Mouse (Mus musculus): ENCODE results near the gene Aicda. TPM values are rescaled to one million over a fixed set of nuclear protein-coding genes. Genes with fewer than 3 reads are reported as not detected.
"Not testable (repeated sequence)": the region's sequence is repeated elsewhere in the genome, so short reads cannot be mapped to it uniquely, and the experiment has no call there.

Gene Aicda
- polyA plus RNA-seq, 2 experiments, result not detected

GRCm38 (mm10) chr6:122514312-122514711, 39.3 kb upstream of the Aicda start:
- Histone ChIP-seq H3K4me3 (ENCODE audit: insufficient read depth in 1 of 2, low read depth in 2 of 2, low read length in 2 of 2) (no peak overlapping the region), H3K4me1 (replicated peaks; ENCODE audit: control insufficient read depth in 2 of 2, insufficient read depth in 2 of 2, low read length in 1 of 2) (no peaks in the 10 kb centered on the region), H3K36me3 (replicated peaks; ENCODE audit: control insufficient read depth, insufficient read depth, low read depth) (no peaks in the 10 kb centered on the region), H3K4me2 (ENCODE audit: low read depth) (no peak overlapping the region), H3K27ac (no peak overlapping the region), H3K9me3 (ENCODE audit: control insufficient read depth, low read length) (no peaks in the 10 kb centered on the region), H3K9ac (replicated peaks) (no peak overlapping the region), H3K27me3 (ENCODE audit: control insufficient read depth, insufficient read depth, low read length) (no peaks in the 10 kb centered on the region)
- 31% methylated on average over 3 of the region's 3 CpGs for WGBS (ENCODE audit: insufficient replicate concordance)
- DNase-seq (ENCODE audit: low read depth in 3 of 3, low spot score in 3 of 3), result no peak
- ATAC-seq (ENCODE audit: insufficient read depth), result no peak
- no peak for TF ChIP-seq CTCF (IDR thresholded peaks at IDR 0.05; ENCODE audit: low read depth)
- TF ChIP-seq EP300 (IDR thresholded peaks at IDR 0.05; ENCODE audit: low read depth), result no peak

GRCm38 (mm10) chr6:122515762-122516161, 37.8 kb upstream of the Aicda start:
- not testable (repeated sequence) for H3K27me3 ChIP-seq (ENCODE audit: control insufficient read depth, insufficient read depth, low read length); H3K9ac ChIP-seq (replicated peaks); H3K9me3 ChIP-seq (ENCODE audit: control insufficient read depth, low read length); H3K4me1 ChIP-seq (replicated peaks; ENCODE audit: control insufficient read depth in 2 of 2, insufficient read depth in 2 of 2, low read length in 1 of 2); H3K4me2 ChIP-seq (ENCODE audit: low read depth); H3K4me3 ChIP-seq (ENCODE audit: insufficient read depth in 1 of 2, low read depth in 2 of 2, low read length in 2 of 2); DNase-seq (ENCODE audit: low read depth in 3 of 3, low spot score in 3 of 3); H3K27ac ChIP-seq; H3K36me3 ChIP-seq (replicated peaks; ENCODE audit: control insufficient read depth, insufficient read depth, low read depth); ATAC-seq (ENCODE audit: insufficient read depth)
- 69% methylated on average over 2 of the region's 2 CpGs for WGBS (ENCODE audit: insufficient replicate concordance)

- DNase-seq (ENCODE audit: low read depth in 3 of 3, low spot score in 3 of 3) (no peak), ATAC-seq (ENCODE audit: insufficient read depth) (no peak)
- no peak overlapping the region for H3K4me3 ChIP-seq (ENCODE audit: insufficient read depth in 1 of 2, low read depth in 2 of 2, low read length in 2 of 2)
- no peak overlapping the region for H3K9ac ChIP-seq (replicated peaks)
- TF ChIP-seq CTCF (IDR thresholded peaks at IDR 0.05; ENCODE audit: low read depth), result no peak
- no peak for TF ChIP-seq EP300 (IDR thresholded peaks at IDR 0.05; ENCODE audit: low read depth)
- no peak overlapping the region for H3K27ac ChIP-seq
- H3K4me1 ChIP-seq (replicated peaks; ENCODE audit: control insufficient read depth in 2 of 2, insufficient read depth in 2 of 2, low read length in 1 of 2), result no peaks in the 10 kb centered on the region
- WGBS (ENCODE audit: insufficient replicate concordance), result 50% methylated on average over 1 of the region's 1 CpGs
- no peaks in the 10 kb centered on the region for H3K36me3 ChIP-seq (replicated peaks; ENCODE audit: control insufficient read depth, insufficient read depth, low read depth)
- H3K9me3 ChIP-seq (ENCODE audit: control insufficient read depth, low read length), result no peaks in the 10 kb centered on the region
- no peaks in the 10 kb centered on the region for H3K27me3 ChIP-seq (ENCODE audit: control insufficient read depth, insufficient read depth, low read length)
- H3K4me2 ChIP-seq (ENCODE audit: low read depth), result no peak overlapping the region
Measured at GRCm38 (mm10) chr6:122517668-122518067, 35.9 kb upstream of the Aicda start.

GRCm38 (mm10) chr6:122519384-122519783, 34.2 kb upstream of the Aicda start:
- Histone ChIP-seq H3K27me3 (ENCODE audit: control insufficient read depth, insufficient read depth, low read length) (no peaks in the 10 kb centered on the region), H3K9ac (replicated peaks) (no peak overlapping the region), H3K27ac (no peak overlapping the region), H3K4me1 (replicated peaks; ENCODE audit: control insufficient read depth in 2 of 2, insufficient read depth in 2 of 2, low read length in 1 of 2) (no peaks in the 10 kb centered on the region), H3K4me2 (ENCODE audit: low read depth) (no peak overlapping the region), H3K9me3 (ENCODE audit: control insufficient read depth, low read length) (no peaks in the 10 kb centered on the region), H3K36me3 (replicated peaks; ENCODE audit: control insufficient read depth, insufficient read depth, low read depth) (no peaks in the 10 kb centered on the region), H3K4me3 (ENCODE audit: insufficient read depth in 1 of 2, low read depth in 2 of 2, low read length in 2 of 2) (no peak overlapping the region)
- ATAC-seq (ENCODE audit: insufficient read depth) (no peak), DNase-seq (ENCODE audit: low read depth in 3 of 3, low spot score in 3 of 3) (no peak)
- WGBS (ENCODE audit: insufficient replicate concordance), result 53% methylated on average over 2 of the region's 2 CpGs
- TF ChIP-seq EP300 (IDR thresholded peaks at IDR 0.05; ENCODE audit: low read depth) (no peak), CTCF (IDR thresholded peaks at IDR 0.05; ENCODE audit: low read depth) (no peak; the same call in 1 of the 2 replicates)

- no peak overlapping the region for H3K9ac ChIP-seq (replicated peaks)
- no peaks in the 10 kb centered on the region for H3K9me3 ChIP-seq (ENCODE audit: control insufficient read depth, low read length)
- no peak for DNase-seq (ENCODE audit: low read depth in 3 of 3, low spot score in 3 of 3)
- H3K27ac ChIP-seq, result no peak overlapping the region
- no peaks in the 10 kb centered on the region for H3K36me3 ChIP-seq (replicated peaks; ENCODE audit: control insufficient read depth, insufficient read depth, low read depth)
- no peak overlapping the region for H3K4me3 ChIP-seq (ENCODE audit: insufficient read depth in 1 of 2, low read depth in 2 of 2, low read length in 2 of 2)
- H3K4me1 ChIP-seq (replicated peaks; ENCODE audit: control insufficient read depth in 2 of 2, insufficient read depth in 2 of 2, low read length in 1 of 2), result no peaks in the 10 kb centered on the region
- no peak overlapping the region for H3K4me2 ChIP-seq (ENCODE audit: low read depth)
- no peaks in the 10 kb centered on the region for H3K27me3 ChIP-seq (ENCODE audit: control insufficient read depth, insufficient read depth, low read length)
- ATAC-seq (ENCODE audit: insufficient read depth), result no peak
- TF ChIP-seq EP300 (IDR thresholded peaks at IDR 0.05; ENCODE audit: low read depth) (no peak), CTCF (IDR thresholded peaks at IDR 0.05; ENCODE audit: low read depth) (no peak)
- 58% methylated on average over 9 of the region's 9 CpGs for WGBS (ENCODE audit: insufficient replicate concordance)
Measured at GRCm38 (mm10) chr6:122522595-122522994, 31.0 kb upstream of the Aicda start.

Measured in liver, embryonic 14.5 days (tissue).